Mouse (Mus musculus): ENCODE data around the gene Dop1b.
"Not testable (repeated sequence)": the region's sequence is repeated elsewhere in the genome, so short reads cannot be mapped to it uniquely, and the experiment has no call there.

Gene Dop1b

GRCm38 (mm10) chr16:93751816-93752215, 40.1 kb downstream of the Dop1b start:
- DNase-seq (ENCODE audit: low read depth, low spot score): no peak

GRCm38 (mm10) chr16:93756622-93757021, 44.9 kb downstream of the Dop1b start:
- no peak for DNase-seq (ENCODE audit: low read depth, low spot score)

- DNase-seq (ENCODE audit: low read depth, low spot score): no peak
Measured at GRCm38 (mm10) chr16:93763378-93763777, 51.7 kb downstream of the Dop1b start.

DNA sequence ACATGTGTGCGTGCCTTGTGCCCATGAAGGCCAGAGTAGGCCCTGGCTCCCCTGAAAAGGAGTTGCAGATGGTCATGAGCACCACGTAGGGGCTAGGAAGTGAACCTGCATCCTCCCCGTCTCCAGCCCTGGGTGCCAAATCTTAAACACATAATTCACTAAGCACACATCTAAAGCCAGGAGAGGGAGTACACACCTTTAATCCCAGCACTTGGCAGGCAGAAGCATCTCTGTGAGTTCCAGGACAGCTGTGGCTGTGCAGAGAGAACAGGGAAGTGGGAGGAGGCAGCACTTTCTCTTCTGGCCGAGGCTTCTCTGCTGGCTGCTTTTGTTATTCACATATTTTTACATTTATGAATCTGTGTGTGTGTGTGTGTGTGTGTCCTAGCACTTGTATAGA, 52.9 kb downstream of the Dop1b start:
- DNase-seq (ENCODE audit: low read depth, low spot score): no peak

GRCm38 (mm10) chr16:93766956-93767355, 55.3 kb downstream of the Dop1b start:
- DNase-seq (ENCODE audit: low read depth, low spot score): no peak

DNA sequence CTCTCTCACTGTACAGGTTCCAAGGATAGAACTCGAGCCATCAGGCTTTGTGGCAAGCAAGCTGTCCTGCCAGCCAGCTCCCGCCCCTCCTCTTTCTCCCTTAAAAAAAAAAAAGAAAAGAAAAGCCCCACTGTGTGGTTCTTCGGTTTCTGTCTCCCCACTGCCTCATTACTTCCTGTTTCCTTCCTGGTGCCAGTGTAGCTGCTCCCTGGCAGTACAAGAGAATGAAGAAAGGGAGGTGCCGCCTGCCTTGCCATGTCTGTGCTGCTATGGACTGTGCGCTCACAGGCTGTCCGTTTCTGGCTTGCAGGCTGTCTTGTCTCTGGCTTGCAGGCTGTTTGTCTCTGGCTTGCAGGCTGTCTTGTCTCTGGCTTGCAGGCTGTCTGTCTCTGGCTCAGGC, 55.8 kb downstream of the Dop1b start:
- no peak for DNase-seq (ENCODE audit: low read depth, low spot score)

- no peak for DNase-seq (ENCODE audit: low read depth, low spot score)
Measured at GRCm38 (mm10) chr16:93769621-93770020, 57.9 kb downstream of the Dop1b start.

GRCm38 (mm10) chr16:93770271-93770926, 58.7 kb downstream of the Dop1b start:
- no peak for DNase-seq (ENCODE audit: low read depth, low spot score)

DNA sequence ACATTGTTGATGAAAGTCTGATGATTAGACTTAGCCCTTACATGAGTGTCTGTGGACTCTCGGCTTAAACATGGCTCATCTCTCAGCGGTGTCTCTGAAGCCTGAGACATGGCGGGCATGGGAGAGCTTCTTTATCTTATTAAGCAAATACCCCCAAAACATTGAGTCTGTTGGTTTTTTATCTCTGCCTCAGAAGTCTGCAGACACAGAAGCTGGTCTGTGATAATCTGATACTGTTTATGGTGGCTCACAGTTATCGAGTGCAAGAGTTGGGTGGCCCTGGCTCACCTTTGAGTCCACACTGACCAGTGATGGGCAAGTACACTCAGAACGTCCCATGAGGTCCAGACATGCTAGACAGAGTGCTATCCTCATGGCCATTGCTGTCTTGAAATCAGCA, 63.0 kb downstream of the Dop1b start:
- no peak for DNase-seq (ENCODE audit: low read depth, low spot score)

- DNase-seq (ENCODE audit: low read depth, low spot score): no peak
Measured at GRCm38 (mm10) chr16:93776468-93776867, 64.8 kb downstream of the Dop1b start.

DNA sequence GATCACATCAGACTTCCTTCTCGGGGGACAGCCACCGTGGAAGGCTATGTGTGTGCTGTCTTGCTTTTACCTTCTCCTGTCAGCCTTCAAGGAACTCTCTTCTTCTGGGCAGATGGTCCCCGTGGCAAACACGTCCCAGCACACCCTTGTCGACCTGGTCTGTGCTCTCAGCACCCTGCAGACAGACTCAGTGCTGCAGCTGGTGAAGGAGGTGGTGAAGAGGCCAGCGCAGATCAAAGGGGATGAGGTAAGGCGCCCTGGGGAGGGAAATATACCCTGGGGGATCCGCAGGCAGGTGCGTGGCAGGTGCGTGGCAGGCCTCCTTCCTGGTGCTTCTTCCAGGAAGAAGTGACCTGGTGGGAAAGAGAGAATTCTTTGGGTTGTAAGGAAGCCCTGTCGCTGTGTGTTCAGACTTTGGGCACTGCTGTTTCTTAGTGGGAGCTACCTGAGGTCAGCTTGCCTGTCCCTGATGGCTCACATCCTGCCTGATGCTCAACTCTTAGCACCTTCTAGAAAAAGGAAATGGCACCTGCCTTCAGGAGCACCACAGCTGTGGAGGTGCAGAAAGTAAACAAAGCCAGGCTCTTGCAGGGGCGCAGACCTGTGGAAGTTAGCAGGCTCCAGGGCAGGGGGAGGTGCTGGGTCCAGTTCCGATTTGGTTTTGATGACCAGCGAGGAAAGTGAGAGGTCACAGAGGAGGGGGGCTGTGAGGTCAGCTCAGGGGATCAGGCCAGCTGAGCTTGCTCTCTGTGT, 65.7 kb downstream of the Dop1b start:
- DNase-seq (ENCODE audit: low read depth, low spot score): no peak

GRCm38 (mm10) chr16:93778393-93778792, 66.7 kb downstream of the Dop1b start:
- DNase-seq (ENCODE audit: low read depth, low spot score): not testable (repeated sequence)

DNA sequence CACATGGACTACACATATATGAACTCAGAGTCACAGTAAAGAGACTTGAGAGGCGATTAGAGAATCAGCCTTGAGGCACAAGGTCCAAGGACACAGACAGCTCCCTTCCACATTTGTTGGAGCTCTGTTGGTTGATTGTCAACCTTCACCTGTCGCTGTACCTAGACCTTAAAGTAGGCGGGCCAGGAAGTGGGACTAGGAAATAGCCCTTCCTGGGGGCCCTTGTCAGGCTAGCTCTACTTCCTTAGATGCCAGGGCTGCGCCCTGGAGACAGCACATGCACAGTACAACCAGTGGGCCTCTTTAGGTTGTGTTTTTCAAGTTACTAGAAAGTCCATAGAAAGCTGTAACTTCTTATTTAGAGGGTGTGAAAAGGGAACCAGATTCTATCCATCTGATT, 67.8 kb downstream of the Dop1b start:
- DNase-seq (ENCODE audit: low read depth, low spot score): no peak

- DNase-seq (ENCODE audit: low read depth, low spot score): no peak
Measured at GRCm38 (mm10) chr16:93780660-93781479, 69.2 kb downstream of the Dop1b start.

DNA sequence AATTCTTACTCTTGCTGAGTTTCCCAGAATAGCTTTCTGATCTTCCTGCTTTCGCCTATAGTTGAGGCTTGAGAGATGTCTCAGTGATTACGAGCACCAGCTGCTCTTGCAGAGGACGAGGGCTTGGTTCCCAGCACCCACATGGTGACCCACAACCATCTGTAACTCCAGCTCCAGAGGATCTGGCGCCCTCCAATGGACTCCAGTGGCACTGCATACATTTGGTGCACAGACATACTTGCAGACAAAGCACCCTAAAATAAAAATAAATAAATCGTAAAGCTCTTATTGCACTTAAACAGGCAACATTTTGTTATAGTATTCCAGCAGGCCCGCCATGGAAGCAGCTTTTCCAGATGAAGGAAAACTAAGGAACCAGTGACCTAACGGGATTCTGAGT, 72.5 kb downstream of the Dop1b start:
- DNase-seq (ENCODE audit: low read depth, low spot score): no peak

GRCm38 (mm10) chr16:93785805-93786204, 74.1 kb downstream of the Dop1b start:
- peak; percentile 89 for DNase-seq (ENCODE audit: low read depth, low spot score)

DNA sequence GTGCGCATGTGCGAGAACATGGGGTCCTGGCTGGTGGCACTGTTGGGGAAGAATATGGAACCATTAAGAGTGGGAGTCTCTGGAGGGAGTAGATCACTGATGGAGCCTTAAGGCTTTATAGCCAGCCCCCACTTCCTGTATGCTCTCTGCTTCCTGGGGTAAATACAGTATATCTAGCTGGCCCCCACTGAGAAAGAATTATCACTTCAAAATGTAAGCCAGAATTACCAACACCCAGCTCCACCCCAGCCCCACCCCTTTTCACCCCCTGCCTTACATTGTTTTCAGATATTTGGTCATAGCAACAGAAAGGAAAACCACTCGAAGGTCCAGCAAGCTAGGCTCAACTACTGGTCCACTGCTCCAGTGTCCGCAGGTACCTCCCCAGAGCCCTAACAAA, 76.7 kb downstream of the Dop1b start:
- no peak for DNase-seq (ENCODE audit: low read depth, low spot score)

GRCm38 (mm10) chr16:93788881-93789280, 77.2 kb downstream of the Dop1b start:
- no peak for DNase-seq (ENCODE audit: low read depth, low spot score)

GRCm38 (mm10) chr16:93789971-93790755, 78.5 kb downstream of the Dop1b start:
- DNase-seq (ENCODE audit: low read depth, low spot score): no peak

GRCm38 (mm10) chr16:93792981-93793630, 81.4 kb downstream of the Dop1b start:
- no peak for DNase-seq (ENCODE audit: low read depth, low spot score)

DNA sequence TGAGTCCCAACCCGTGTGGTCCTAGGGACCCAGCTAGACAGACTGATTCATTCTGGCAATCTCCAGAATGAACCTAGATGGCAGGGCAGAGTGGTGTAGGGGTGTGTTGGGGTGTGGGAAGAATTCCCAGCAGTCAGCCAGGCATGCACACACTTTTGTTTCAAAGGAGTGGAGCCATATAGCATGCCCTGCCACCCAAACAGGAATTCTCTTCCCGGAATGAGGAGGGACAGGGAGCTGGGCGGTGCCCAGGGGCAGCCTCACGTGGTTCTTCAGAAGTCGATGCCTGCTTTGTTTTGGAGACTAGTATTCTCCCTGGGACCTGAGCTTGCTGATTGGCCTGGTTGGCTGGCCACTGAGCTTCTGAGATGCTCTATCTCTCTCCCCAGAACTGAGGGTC, 83.1 kb downstream of the Dop1b start:
- no peak for DNase-seq (ENCODE audit: low read depth, low spot score)

All from forelimb bud, embryonic 11.5 days (tissue).